Mouse (Mus musculus): ENCODE measurements at regions not wholly inside any gene's neighbourhood (a gene's known extent, or its start where the extent isn't known, plus 50 kb on each side); places are given as distances from the start of the nearest gene placed in this dataset.

- Histone ChIP-seq H3K4me1 (ENCODE audit: control insufficient read depth, insufficient read depth, low read length) (peaks cover 3% of the 10 kb centered on the region; the same call in 1 of the 2 replicates), H3K4me2 (ENCODE audit: low read depth, low read length) (no peak overlapping the region), H3K27ac (ENCODE audit: low read length) (no peak overlapping the region), H3K27me3 (replicated peaks; ENCODE audit: control insufficient read depth, insufficient read depth, low read length) (no peaks in the 10 kb centered on the region), H3K9ac (ENCODE audit: low read depth, low read length) (no peak overlapping the region), H3K9me3 (ENCODE audit: control insufficient read depth, low read length) (no peaks in the 10 kb centered on the region), H3K36me3 (ENCODE audit: control insufficient read depth, insufficient read depth, low read length) (no peaks in the 10 kb centered on the region), H3K4me3 (ENCODE audit: low read length) (no peak overlapping the region)
- ATAC-seq = no peak
- WGBS = 35% methylated on average over 3 of the region's 3 CpGs
These were observed 65.2 kb downstream of the Slc30a10 start for GRCm38 (mm10) chr1:185519811-185520210.

GRCm38 (mm10) chr1:185524020-185524419, 69.4 kb downstream of the Slc30a10 start:
- H3K4me3 ChIP-seq (ENCODE audit: low read length) = no peak overlapping the region
- no peak for ATAC-seq
- H3K36me3 ChIP-seq (ENCODE audit: control insufficient read depth, insufficient read depth, low read length) = no peaks in the 10 kb centered on the region
- WGBS = 63% methylated on average over 10 of the region's 10 CpGs
- no peak overlapping the region for H3K27ac ChIP-seq (ENCODE audit: low read length)
- H3K27me3 ChIP-seq (replicated peaks; ENCODE audit: control insufficient read depth, insufficient read depth, low read length) = no peaks in the 10 kb centered on the region
- H3K9me3 ChIP-seq (ENCODE audit: control insufficient read depth, low read length) = no peaks in the 10 kb centered on the region
- H3K4me1 ChIP-seq (ENCODE audit: control insufficient read depth, insufficient read depth, low read length) = no peaks in the 10 kb centered on the region
- no peak overlapping the region for H3K9ac ChIP-seq (ENCODE audit: low read depth, low read length)
- H3K4me2 ChIP-seq (ENCODE audit: low read depth, low read length) = no peak overlapping the region

- Histone ChIP-seq H3K9ac (ENCODE audit: low read depth, low read length) (no peak overlapping the region), H3K9me3 (ENCODE audit: control insufficient read depth, low read length) (no peaks in the 10 kb centered on the region), H3K36me3 (ENCODE audit: control insufficient read depth, insufficient read depth, low read length) (no peaks in the 10 kb centered on the region), H3K4me3 (ENCODE audit: low read length) (no peak overlapping the region), H3K4me1 (ENCODE audit: control insufficient read depth, insufficient read depth, low read length) (no peaks in the 10 kb centered on the region), H3K4me2 (ENCODE audit: low read depth, low read length) (no peak overlapping the region), H3K27ac (ENCODE audit: low read length) (no peak overlapping the region), H3K27me3 (replicated peaks; ENCODE audit: control insufficient read depth, insufficient read depth, low read length) (no peaks in the 10 kb centered on the region)
- no peak for ATAC-seq
- WGBS = 93% methylated on average over 5 of the region's 5 CpGs
These were observed 78.8 kb downstream of the Slc30a10 start for GRCm38 (mm10) chr1:185533471-185533870.

- 92% methylated on average over 1 of the region's 1 CpGs for WGBS
- H3K27me3 ChIP-seq (replicated peaks; ENCODE audit: control insufficient read depth, insufficient read depth, low read length) = no peaks in the 10 kb centered on the region
- no peak overlapping the region for H3K4me2 ChIP-seq (ENCODE audit: low read depth, low read length)
- no peaks in the 10 kb centered on the region for H3K4me1 ChIP-seq (ENCODE audit: control insufficient read depth, insufficient read depth, low read length)
- no peak overlapping the region for H3K9ac ChIP-seq (ENCODE audit: low read depth, low read length)
- no peak for ATAC-seq
- H3K36me3 ChIP-seq (ENCODE audit: control insufficient read depth, insufficient read depth, low read length) = no peaks in the 10 kb centered on the region
- H3K4me3 ChIP-seq (ENCODE audit: low read length) = no peak overlapping the region
- no peaks in the 10 kb centered on the region for H3K9me3 ChIP-seq (ENCODE audit: control insufficient read depth, low read length)
- no peak overlapping the region for H3K27ac ChIP-seq (ENCODE audit: low read length)
These were observed 79.5 kb downstream of the Slc30a10 start for GRCm38 (mm10) chr1:185534129-185534528.

- no peaks in the 10 kb centered on the region for H3K4me1 ChIP-seq (ENCODE audit: control insufficient read depth, insufficient read depth, low read length)
- no peak for ATAC-seq
- H3K4me2 ChIP-seq (ENCODE audit: low read depth, low read length) = no peak overlapping the region
- H3K4me3 ChIP-seq (ENCODE audit: low read length) = no peak overlapping the region
- no peaks in the 10 kb centered on the region for H3K27me3 ChIP-seq (replicated peaks; ENCODE audit: control insufficient read depth, insufficient read depth, low read length)
- H3K36me3 ChIP-seq (ENCODE audit: control insufficient read depth, insufficient read depth, low read length) = no peaks in the 10 kb centered on the region
- WGBS = 78% methylated on average over 6 of the region's 6 CpGs
- no peaks in the 10 kb centered on the region for H3K9me3 ChIP-seq (ENCODE audit: control insufficient read depth, low read length)
- no peak overlapping the region for H3K9ac ChIP-seq (ENCODE audit: low read depth, low read length)
- no peak overlapping the region for H3K27ac ChIP-seq (ENCODE audit: low read length)
These were observed 80.7 kb downstream of the Slc30a10 start for GRCm38 (mm10) chr1:185535321-185535720.

- no peak overlapping the region for H3K27ac ChIP-seq (ENCODE audit: low read length)
- no peak for ATAC-seq
- no peaks in the 10 kb centered on the region for H3K4me1 ChIP-seq (ENCODE audit: control insufficient read depth, insufficient read depth, low read length)
- no peak overlapping the region for H3K4me2 ChIP-seq (ENCODE audit: low read depth, low read length)
- no peak overlapping the region for H3K4me3 ChIP-seq (ENCODE audit: low read length)
- no peak overlapping the region for H3K9ac ChIP-seq (ENCODE audit: low read depth, low read length)
- no peaks in the 10 kb centered on the region for H3K9me3 ChIP-seq (ENCODE audit: control insufficient read depth, low read length)
- no peaks in the 10 kb centered on the region for H3K36me3 ChIP-seq (ENCODE audit: control insufficient read depth, insufficient read depth, low read length)
- 90% methylated on average over 4 of the region's 4 CpGs for WGBS
- no peaks in the 10 kb centered on the region for H3K27me3 ChIP-seq (replicated peaks; ENCODE audit: control insufficient read depth, insufficient read depth, low read length)
These were observed 82.6 kb downstream of the Slc30a10 start for GRCm38 (mm10) chr1:185537236-185537635.

GRCm38 (mm10) chr1:185539458-185539857, 84.8 kb downstream of the Slc30a10 start:
- Histone ChIP-seq H3K36me3 (ENCODE audit: control insufficient read depth, insufficient read depth, low read length) (no peaks in the 10 kb centered on the region), H3K4me3 (ENCODE audit: low read length) (no peak overlapping the region), H3K4me1 (ENCODE audit: control insufficient read depth, insufficient read depth, low read length) (no peaks in the 10 kb centered on the region), H3K9me3 (ENCODE audit: control insufficient read depth, low read length) (no peaks in the 10 kb centered on the region), H3K9ac (ENCODE audit: low read depth, low read length) (no peak overlapping the region), H3K4me2 (ENCODE audit: low read depth, low read length) (no peak overlapping the region), H3K27ac (ENCODE audit: low read length) (no peak overlapping the region), H3K27me3 (replicated peaks; ENCODE audit: control insufficient read depth, insufficient read depth, low read length) (no peaks in the 10 kb centered on the region)
- no peak for ATAC-seq
- 47% methylated on average over 1 of the region's 1 CpGs for WGBS

- Histone ChIP-seq H3K4me2 (ENCODE audit: low read depth, low read length) (no peak overlapping the region), H3K4me1 (ENCODE audit: control insufficient read depth, insufficient read depth, low read length) (no peaks in the 10 kb centered on the region), H3K4me3 (ENCODE audit: low read length) (no peak overlapping the region), H3K27me3 (replicated peaks; ENCODE audit: control insufficient read depth, insufficient read depth, low read length) (no peaks in the 10 kb centered on the region), H3K36me3 (ENCODE audit: control insufficient read depth, insufficient read depth, low read length) (no peaks in the 10 kb centered on the region), H3K9ac (ENCODE audit: low read depth, low read length) (no peak overlapping the region), H3K9me3 (ENCODE audit: control insufficient read depth, low read length) (no peaks in the 10 kb centered on the region), H3K27ac (ENCODE audit: low read length) (no peak overlapping the region)
- no peak for ATAC-seq
These were observed 91.7 kb downstream of the Slc30a10 start for GRCm38 (mm10) chr1:185546346-185546745.

GRCm38 (mm10) chr1:185572761-185573530, 118.3 kb downstream of the Slc30a10 start:
- Histone ChIP-seq H3K36me3 (ENCODE audit: control insufficient read depth, insufficient read depth, low read length) (no peaks in the 10 kb centered on the region), H3K4me3 (ENCODE audit: low read length) (no peak overlapping the region), H3K4me2 (ENCODE audit: low read depth, low read length) (no peak overlapping the region), H3K27ac (ENCODE audit: low read length) (no peak overlapping the region), H3K27me3 (replicated peaks; ENCODE audit: control insufficient read depth, insufficient read depth, low read length) (no peaks in the 10 kb centered on the region), H3K4me1 (ENCODE audit: control insufficient read depth, insufficient read depth, low read length) (no peaks in the 10 kb centered on the region), H3K9ac (ENCODE audit: low read depth, low read length) (no peak overlapping the region), H3K9me3 (ENCODE audit: control insufficient read depth, low read length) (no peaks in the 10 kb centered on the region)
- no peak for ATAC-seq
- WGBS = 55% methylated on average over 9 of the region's 9 CpGs

- Histone ChIP-seq H3K36me3 (ENCODE audit: control insufficient read depth, insufficient read depth, low read length) (no peaks in the 10 kb centered on the region), H3K9me3 (ENCODE audit: control insufficient read depth, low read length) (no peaks in the 10 kb centered on the region), H3K27ac (ENCODE audit: low read length) (no peak overlapping the region), H3K4me2 (ENCODE audit: low read depth, low read length) (no peak overlapping the region), H3K9ac (ENCODE audit: low read depth, low read length) (no peak overlapping the region), H3K4me1 (ENCODE audit: control insufficient read depth, insufficient read depth, low read length) (no peaks in the 10 kb centered on the region), H3K27me3 (replicated peaks; ENCODE audit: control insufficient read depth, insufficient read depth, low read length) (no peaks in the 10 kb centered on the region), H3K4me3 (ENCODE audit: low read length) (no peak overlapping the region)
- 63% methylated on average over 4 of the region's 4 CpGs for WGBS
- no peak for ATAC-seq
These were observed 120.3 kb downstream of the Slc30a10 start for GRCm38 (mm10) chr1:185574978-185575377.
